Mouse (Mus musculus) layer of hippocampus, adult 8-10 months (tissue): ENCODE results near the gene Junb. TPM values are rescaled to one million over a fixed set of nuclear protein-coding genes. Genes with fewer than 3 reads are reported as not detected.

Source experiments
- DNase-seq, 2 experiments: peaks; one replicate each; pipeline ENCODE4 v3.0.0; 2022; ENCODE audit warnings: low spot score in 2 of 2
- microRNA-seq, 2 experiments: library from miRNA; unstranded; fragments of <30 nt; microRNA quantifications; one replicate each; pipeline ENCODE4 v1.2.0; 2022
- total RNA-seq, 4 experiments: library from RNA; stranded (reverse); gene quantifications; 2 replicates each; pipeline ENCODE4 v1.2.4; 2022

Junb gene
- total RNA-seq, 4 experiments from 2014 or later, result 61.1 to 79.5 (median 75.6) TPM

DNA sequence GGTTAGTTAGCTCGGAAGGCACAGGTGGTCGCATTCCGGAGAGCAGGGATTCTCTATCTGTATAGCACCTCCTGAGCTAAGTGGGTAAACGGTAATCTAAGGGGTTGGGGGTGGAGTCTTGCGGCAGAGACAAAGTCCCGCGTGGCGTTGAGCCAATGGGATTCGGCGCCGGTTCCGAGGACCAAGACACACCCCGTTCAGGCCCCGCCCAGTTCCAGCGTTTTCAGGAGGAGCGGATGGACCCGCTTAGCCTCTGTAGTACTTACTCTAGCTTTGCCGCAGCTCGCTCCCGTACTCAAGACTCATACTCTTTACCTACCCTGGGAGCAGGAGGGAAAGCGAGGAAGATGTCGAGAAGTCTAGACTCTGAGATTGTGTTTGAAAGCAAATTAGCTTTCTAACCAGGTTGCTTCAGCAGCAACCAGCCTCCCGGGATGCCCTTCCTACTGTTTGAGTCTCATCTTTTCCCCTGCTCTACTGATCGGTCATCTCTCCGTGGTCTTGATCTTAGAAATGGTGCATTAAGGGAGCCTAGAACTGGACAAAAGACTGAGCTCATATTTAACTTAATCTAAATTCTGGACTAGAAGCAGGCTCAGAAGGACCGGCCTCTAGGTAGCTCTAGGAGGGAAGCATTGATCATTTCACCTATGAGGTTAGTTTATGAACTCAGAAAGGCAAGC, 33.9 kb downstream of the Junb start:
- peak; percentile 56 to 63 for DNase-seq

DNA sequence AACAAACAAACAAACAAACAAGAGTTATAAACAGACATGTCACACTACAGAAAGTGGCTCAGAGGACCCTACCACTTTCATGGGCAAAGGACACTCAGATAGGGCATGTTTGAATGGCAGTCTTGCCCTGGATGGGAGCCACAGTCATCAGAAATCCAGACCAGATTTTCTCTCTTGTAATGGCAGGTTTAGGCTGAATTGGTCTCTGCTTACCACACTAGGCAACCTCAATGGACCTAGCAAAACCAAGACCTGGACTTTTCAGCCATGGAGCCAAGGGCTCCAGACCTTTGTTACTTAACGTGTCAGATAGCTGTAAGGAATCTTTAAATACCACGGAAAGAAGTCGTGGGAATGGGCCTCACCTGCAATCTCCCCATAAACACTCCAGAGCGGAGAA, 34.8 kb downstream of the Junb start:
- DNase-seq, result no peak

DNA sequence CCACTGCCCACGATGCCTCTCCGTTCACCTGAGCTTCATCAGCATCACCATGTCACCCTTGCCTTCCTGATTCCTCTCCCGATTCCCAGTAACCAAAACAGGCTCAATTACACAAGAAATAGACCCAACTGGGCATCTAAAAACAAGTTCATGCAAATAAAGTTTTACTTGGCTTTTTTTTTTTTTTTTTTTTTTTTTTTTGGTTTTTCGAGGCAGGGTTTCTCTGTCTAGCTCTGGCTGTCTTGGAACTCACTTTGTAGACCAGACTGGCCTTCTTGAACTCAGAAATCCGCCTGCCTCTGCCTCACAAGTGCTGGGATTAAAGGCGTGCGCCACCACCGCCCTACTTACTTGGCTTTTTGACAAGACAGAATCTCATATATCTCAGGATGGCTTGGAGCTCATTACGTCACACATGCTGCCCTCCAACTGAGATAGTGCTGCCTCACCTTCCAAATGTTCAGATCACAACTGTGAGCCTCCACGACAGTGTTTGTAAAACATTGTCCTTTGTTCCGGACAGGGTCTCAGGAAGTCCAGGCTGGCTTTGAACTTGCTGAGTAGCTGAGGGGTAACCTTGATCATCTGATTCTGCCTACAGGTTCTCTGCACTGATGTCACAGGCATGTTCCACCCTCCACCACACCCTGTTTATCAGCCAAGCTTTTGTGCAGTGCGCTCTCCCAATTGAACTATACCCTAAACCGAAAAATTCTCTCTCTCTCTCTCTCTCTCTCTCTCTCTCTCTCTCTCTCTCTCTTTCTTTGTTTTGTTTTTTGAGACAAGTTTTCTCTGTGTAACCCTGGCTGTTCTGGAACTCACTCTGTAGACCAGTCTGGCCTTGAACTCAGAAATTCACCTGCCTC, 40.7 kb downstream of the Junb start:
- no peak for DNase-seq

DNA sequence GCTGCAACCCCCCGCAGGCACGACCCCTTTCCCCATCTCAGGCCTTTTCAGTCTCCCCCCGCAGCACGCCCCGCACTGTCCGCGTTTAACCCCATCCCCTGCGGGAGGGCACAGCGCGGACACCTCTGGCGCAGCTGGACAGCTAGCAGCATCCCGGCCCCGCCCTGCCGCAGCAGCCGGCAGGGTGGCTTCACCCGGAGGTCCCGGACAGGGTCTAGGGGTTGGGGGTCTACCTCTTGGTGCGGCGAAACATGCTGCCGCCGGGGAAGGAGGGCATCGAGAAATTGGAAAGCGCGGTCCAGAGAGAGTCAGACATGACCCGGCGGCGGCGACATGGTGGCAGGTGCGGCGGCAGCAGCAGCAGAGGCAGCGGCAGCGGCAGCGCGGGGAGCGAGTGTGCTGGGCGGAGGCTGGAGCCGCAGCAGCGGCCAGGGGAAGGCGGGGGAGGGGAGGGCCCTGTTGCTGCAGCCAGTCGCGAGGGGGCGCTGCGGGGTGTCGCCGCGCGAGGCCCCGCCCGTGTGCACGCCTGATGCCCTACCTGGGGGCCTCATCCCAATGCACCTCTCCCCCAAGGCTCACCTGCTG, 41.5 kb downstream of the Junb start, which contains the start of gene Mast1:
Mast1 (minus strand) TSS at position 398 of the 585 bp plus-strand sequence.
- peak in 1 of 2 experiments; percentile 58 for DNase-seq

DNA sequence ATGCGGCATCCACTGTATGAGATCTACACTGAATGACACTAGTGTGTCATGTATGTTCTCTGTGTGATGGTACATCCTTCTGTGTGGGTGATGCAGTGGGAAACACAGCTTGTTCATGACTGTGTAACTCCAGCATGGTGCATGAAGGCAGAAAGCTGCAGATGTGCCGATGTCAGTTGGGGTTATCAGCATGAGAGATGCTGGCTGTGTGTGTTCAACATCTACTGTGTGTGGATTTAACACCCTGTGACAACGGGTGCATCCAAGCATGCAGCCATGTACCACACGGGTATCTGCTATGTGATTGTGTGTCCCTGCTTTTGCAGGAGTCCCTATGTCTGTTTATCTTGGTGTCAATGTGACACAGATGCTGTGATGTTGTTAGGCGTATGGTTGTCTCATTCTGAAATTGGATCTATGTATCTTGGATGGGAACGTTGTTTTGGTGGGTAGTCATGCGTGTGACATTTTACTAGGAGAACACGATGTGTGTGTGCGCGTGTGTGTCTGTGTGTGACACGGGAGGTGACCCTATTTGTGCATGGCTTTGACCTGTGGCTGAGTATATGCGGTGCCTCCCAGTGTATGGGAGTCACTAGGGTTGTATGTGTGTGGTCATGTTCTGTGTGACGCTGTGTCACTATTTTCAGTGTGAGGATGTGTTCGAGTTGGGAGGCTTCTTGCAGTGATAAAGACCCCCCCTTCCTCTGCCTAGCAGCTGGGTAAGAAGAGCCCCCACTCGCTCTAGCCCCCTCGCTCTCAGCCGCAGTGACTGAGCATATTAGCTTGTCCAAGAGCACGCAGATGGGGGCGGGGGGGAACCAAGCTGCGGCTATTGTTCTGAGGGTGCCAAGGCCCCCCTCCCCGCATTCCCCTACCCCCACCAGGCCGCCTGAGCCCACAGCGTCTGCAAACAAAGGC, 42.2 kb downstream of the Junb start:
- DNase-seq, result no peak

DNA sequence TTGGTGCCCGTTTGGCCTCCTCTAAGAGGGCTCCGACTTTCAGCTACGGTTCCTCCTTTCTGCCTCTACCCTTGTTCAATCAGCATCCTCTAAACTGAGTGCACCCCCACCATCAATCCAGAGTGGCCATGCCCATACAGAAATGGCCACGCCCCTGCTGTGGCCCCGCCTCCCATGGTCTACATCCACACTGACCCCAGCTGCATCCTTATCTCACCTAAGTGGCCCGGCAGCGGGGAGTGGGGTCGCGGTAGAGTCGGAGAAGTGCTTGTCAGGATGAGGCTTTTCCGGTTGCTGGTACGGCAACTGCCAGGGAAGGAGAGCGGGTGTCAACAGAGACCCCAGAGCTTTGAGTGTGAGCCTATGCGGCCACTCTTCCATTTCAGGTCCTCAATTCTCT, 43.0 kb downstream of the Junb start:
- DNase-seq, result no peak

DNA sequence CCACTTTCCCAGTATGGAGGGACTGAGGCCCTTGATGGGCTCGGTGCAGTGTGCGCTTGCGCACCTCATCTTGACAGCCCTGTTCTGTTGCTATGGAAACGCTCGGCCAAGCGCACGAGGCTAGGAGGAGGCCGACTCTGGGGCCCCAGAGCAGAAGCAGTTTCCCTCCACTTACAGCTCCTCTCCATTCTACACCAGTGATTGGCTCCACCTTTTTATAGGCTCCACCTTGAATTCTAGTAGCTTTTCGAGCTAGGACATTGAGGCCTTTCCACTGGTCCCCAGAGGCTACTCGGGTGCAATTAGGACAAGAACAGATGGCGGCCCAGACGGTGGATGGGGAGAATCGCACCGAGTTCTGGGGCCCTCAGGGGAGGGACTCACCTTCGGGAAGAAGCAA, 43.7 kb downstream of the Junb start:
- no peak for DNase-seq

DNA sequence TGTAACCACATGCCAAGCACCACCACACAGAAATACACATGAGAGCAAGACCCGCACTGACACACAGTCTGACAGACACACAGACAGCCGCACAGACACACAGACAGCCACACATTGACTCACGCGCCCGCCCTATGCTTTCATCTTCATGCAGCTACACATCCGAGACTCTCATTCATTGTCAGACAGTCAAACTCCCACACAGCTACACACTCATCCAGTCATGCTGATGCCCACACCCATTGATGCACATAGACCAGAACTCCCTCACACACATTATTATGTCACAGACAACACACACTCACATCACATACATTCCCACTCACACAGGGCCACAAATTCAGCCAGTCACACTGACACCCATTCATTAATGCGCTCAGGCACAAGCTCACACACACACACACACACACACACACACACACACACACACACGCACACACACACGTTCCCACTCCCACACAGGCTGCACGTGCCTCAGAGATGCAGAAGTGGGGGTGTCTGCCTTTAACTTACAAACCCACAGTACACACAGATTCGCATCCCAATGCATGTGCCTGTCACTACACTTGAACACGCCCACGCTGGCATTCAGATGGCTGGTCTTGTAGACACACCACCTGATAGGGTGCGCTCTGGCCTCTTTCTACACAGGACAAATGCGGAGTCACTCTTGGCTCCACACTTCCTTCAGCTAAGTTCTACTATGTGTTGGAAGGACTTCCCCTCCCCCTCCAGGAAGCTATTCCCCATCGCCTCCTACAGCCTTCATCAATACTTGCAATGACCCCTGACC, 44.6 kb downstream of the Junb start:
- DNase-seq, result no peak

DNA sequence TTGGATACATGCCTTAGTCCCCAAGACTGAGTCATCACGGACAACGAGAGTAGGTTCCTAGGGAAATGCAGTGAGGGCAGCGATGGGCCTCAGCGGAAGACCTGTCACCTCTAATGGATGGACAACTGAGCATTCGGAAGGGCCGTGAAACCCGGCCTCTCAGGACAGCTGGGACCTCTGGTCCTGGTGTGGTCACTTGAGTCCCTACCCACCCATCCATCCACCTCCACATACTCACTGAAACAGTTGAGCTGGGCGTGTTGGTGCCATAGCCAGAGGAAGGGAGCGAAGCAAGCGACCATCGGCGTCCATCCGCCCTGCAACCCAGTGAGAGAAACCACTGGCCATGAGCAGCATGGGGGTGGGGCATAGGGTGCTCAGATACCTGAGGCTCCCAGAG, 47.9 kb downstream of the Junb start:
- DNase-seq, result no peak

DNA sequence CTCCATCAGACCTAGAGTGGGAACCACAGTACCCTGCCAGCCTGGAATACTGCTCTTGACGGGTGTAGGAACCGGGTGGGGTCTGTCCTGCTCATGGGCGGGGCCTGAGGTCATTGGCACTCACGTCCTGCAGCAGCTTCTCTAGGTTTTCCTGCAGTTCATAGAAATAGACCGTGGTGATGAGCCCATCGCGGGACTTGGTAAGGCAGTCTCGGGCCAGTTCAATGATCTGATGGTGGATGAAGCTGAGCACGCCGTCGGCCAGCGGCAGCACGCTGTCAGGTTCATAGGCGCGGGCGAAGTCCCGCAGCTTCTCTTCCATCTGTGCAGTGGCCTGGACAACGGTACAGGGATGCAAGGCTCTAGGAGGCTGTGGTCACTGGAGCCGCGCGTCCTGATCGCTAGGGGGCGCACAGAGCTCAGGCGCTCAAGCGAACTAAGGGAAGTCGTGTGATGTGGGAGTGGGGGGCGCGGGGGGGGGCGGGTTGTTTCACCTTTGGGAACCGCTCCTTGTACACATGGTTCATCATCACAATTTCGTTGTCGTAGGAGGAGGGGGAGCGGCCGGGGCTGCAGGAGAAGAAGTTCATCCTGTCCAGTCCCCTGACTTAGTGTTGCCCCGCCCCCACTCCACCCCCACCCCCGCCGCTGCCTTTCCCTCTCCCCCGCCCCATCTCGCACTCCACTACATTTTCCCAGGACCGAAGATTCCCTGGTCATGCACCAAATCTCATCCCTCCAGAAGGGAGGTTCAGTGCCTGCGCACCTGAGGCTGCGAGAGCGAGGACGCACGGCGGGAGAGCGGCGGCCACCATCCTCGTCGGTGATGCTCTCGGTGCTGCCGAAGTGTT, 49.8 kb downstream of the Junb start:
- DNase-seq, result peak in 1 of 2 experiments; percentile 65

DNA sequence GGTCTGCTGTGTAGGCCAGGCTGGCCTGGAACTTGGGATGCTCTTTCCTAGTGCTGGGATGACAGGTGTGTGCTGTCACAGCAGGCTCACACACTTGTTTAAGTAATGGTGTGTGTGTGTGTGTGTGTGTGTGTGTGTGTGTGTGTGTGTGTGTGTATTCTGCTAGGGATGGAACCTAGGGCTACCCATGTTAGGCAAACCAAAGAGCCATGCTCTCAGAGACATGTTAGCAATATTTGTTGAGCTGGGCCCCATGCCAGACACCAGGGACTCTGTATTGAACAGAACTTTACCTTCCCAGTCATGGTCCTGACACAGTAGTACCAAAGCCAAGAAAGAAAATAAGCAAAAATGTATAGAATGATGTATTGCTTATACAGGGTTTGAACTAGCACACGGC, 51.0 kb downstream of the Junb start:
- DNase-seq, result no peak

DNA sequence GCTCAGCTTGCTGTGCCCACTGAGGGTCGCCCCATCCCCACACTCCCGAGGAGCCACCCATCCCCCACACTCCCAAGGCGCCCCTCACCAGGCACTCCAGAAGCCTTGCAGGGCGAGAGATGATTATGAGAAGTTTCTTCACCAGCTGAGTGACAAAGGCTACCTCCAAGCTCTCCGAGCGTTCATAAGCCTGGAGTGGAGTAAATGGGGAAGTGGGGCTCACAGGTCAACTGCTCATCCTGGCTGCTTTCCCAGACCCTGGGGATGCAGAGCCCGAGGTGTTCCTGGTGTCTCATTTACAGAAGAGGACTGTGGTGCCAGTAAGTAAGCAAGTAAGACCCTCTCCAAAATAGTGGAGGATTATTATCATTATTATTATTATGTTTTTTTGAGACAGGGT, 53.0 kb downstream of the Junb start:
- no peak for DNase-seq

Small RNA genes within 50 kb of the gene (microRNA-seq; reads per million reads assigned to microRNA genes)
- gene Gm24197, result 0 to 1.0 reads per million in 2 experiments

Other genes with a start within 250 kb of the Junb start
- 100 to 1,000 TPM; 453 to 552 (median 494) TPM for gene Nfix, start 178.4 kb downstream of the Junb start, total RNA-seq
- 10 to 100 TPM in 1 of 4 experiments, 1 to 10 TPM in 3; 8.4 to 10.5 (median 8.9) TPM for gene Dand5, start 155.9 kb downstream of the Junb start, total RNA-seq
- 10 to 100 TPM; 21.6 to 27.7 (median 23.3) TPM for gene Gadd45gip1, start 147.2 kb downstream of the Junb start, total RNA-seq
- 10 to 100 TPM; 66.4 to 76.2 (median 70.5) TPM for gene Rad23a, start 138.1 kb downstream of the Junb start, total RNA-seq
- gene Calr, start 131.8 kb downstream of the Junb start, total RNA-seq, result 100 to 1,000 TPM; 399 to 630 (median 506) TPM
- gene Farsa, start 121.7 kb downstream of the Junb start, total RNA-seq, result 10 to 100 TPM; 47.2 to 54.8 (median 52.9) TPM
- 10 to 100 TPM; 13.0 to 18.4 (median 14.5) TPM for gene Syce2, start 106.6 kb downstream of the Junb start, total RNA-seq
- 10 to 100 TPM; 38.7 to 46.2 (median 40.4) TPM for gene Gcdh, start 84.8 kb downstream of the Junb start, total RNA-seq
- under 1 TPM in 2 of 4 experiments, not detected in 2; 0.21 to 0.31 TPM for gene Klf1, start 76.8 kb downstream of the Junb start, total RNA-seq
- 10 to 100 TPM in 2 of 4 experiments, 1 to 10 TPM in 2; 4.4 to 18.9 (median 9.2) TPM for gene Dnase2a, start 70.2 kb downstream of the Junb start, total RNA-seq
- 10 to 100 TPM; 77.3 to 83.2 (median 80.8) TPM for gene Mast1, start 41.4 kb downstream of the Junb start, total RNA-seq
- gene Rtbdn, start 31.7 kb downstream of the Junb start, total RNA-seq, result 1 to 10 TPM; 1.5 to 2.5 (median 1.7) TPM
- gene Gm49661, start 9.3 kb downstream of the Junb start, total RNA-seq, result not detected
- gene Prdx2, start 9.1 kb downstream of the Junb start, total RNA-seq, result 100 to 1,000 TPM; 328 to 367 (median 342) TPM
- gene Rnaseh2a, start 9.0 kb downstream of the Junb start, total RNA-seq, result 10 to 100 TPM; 36.2 to 46.2 (median 41.2) TPM
- 10 to 100 TPM; 10.9 to 11.6 (median 11.3) TPM for gene Hook2, start 11.9 kb upstream of the Junb start, total RNA-seq
- not detected for gene Best2, start 35.8 kb upstream of the Junb start, total RNA-seq
- 100 to 1,000 TPM; 118 to 124 (median 122) TPM for gene Asna1, start 46.6 kb upstream of the Junb start, total RNA-seq
- 100 to 1,000 TPM; 105 to 121 (median 116) TPM for gene Trir, start 48.1 kb upstream of the Junb start, total RNA-seq
- gene Tnpo2, start 58.2 kb upstream of the Junb start, total RNA-seq, result 100 to 1,000 TPM; 146 to 188 (median 162) TPM
- gene Fbxw9, start 81.3 kb upstream of the Junb start, total RNA-seq, result 10 to 100 TPM; 18.1 to 24.4 (median 23.6) TPM
- gene Gm5741, start 89.3 kb upstream of the Junb start, total RNA-seq, result not detected
- 10 to 100 TPM; 57.7 to 62.2 (median 59.1) TPM for gene Dhps, start 93.0 kb upstream of the Junb start, total RNA-seq
- gene Wdr83os, start 102.0 kb upstream of the Junb start, total RNA-seq, result 10 to 100 TPM; 58.3 to 64.3 (median 61.7) TPM
- gene Wdr83, start 102.6 kb upstream of the Junb start, total RNA-seq, result 10 to 100 TPM; 20.1 to 32.5 (median 26.4) TPM
- 10 to 100 TPM; 33.4 to 98.9 (median 68.8) TPM for gene Man2b1, start 104.6 kb upstream of the Junb start, total RNA-seq
- 1 to 10 TPM; 6.1 to 8.9 (median 8.5) TPM for gene Zfp791, start 144.4 kb upstream of the Junb start, total RNA-seq
- gene Cks1brt, start 173.2 kb upstream of the Junb start, total RNA-seq, result not detected
- gene Olfr371, start 247.3 kb upstream of the Junb start, total RNA-seq, result not detected